In genomic region chr8:119544606-119545005, GRCm38 (mm10) we compare ENCODE assay signal across 21 mouse cellular contexts. TPM values are rescaled to one million over a fixed set of nuclear protein-coding genes. Genes with fewer than 3 reads are reported as not detected.
"Had no signal": no experiment of that assay in that cellular context is flagged by ENCODE, and none has a peak within 500 bp of the region (broad histone marks: within the 10 kb centered on the region; RNA-seq: fewer than 3 reads in every experiment).

No protein-coding gene starts in this region.

- H3K27me3 ChIP-seq: limb, embryonic 15.5 days had no signal

- H3K9me3 ChIP-seq: limb, embryonic 15.5 days had no signal

- ATAC-seq: liver, postnatal 0 days had no signal

- H3K4me3 ChIP-seq: layer of hippocampus, adult 2 months; limb, embryonic 15.5 days had no signal

- DNase-seq: kidney, adult 18-20 months; kidney, postnatal 25 days; layer of hippocampus, adult 9-11 months; liver, postnatal 0 days; lung, embryonic 14.5 days; lung, postnatal 10 days; lung, postnatal 4 days; midbrain, embryonic 14.5 days; thymus, postnatal 36 days had no signal

- H3K27ac ChIP-seq: kidney, postnatal 0 days; layer of hippocampus, adult 2 months; limb, embryonic 15.5 days; liver, embryonic 14.5 days had no signal

- H3K9ac ChIP-seq: limb, embryonic 15.5 days; liver, embryonic 14.5 days; liver, postnatal 0 days; lung, embryonic 14.5 days had no signal

- H3K4me2 ChIP-seq: limb, embryonic 15.5 days; liver, embryonic 11.5 days; lung, embryonic 14.5 days; midbrain, embryonic 11.5 days had no signal

RNA-seq across cellular contexts. Expression of gene Dnaaf1, which starts 30.4 kb away (rescaled TPM):
- polyA plus RNA-seq: liver, postnatal 0 days; lung, embryonic 14.5 days; neural tube, embryonic 11.5 days; spleen, adult 2 months had no signal

RNA-seq across cellular contexts. Expression of gene Slc38a8, which starts 43.1 kb away (rescaled TPM):
- polyA plus RNA-seq: kidney, embryonic 14.5 days; kidney, postnatal 0 days; limb, embryonic 11.5 days; limb, embryonic 15.5 days; liver, embryonic 11.5 days; liver, postnatal 0 days; lung, embryonic 14.5 days; midbrain, embryonic 11.5 days; midbrain, embryonic 14.5 days; neural tube, embryonic 11.5 days; neural tube, embryonic 14.5 days; stomach, embryonic 14.5 days had no signal
